Mouse (Mus musculus): ENCODE data around the gene Sap18. TPM values are rescaled to one million over a fixed set of nuclear protein-coding genes. Genes with fewer than 3 reads are reported as not detected.

The Sap18 gene
- total and polyA plus RNA-seq, 3 experiments: 50.1 to 373 (median 128) TPM

GRCm38 (mm10) chr14:57789759-57790158 is 8.2 kb upstream of the Sap18 start:
- Histone ChIP-seq H3K4me3 (ENCODE audit: low read depth, low read length) (no peak overlapping the region), H3K36me3 (replicated peaks) (no peaks in the 10 kb centered on the region), H3K4me1 (ENCODE audit: insufficient read depth, low read depth, low read length) (no peaks in the 10 kb centered on the region), H3K27me3 (ENCODE audit: insufficient read depth, low read length) (peaks cover 20% of the 10 kb centered on the region), H3K9me3 (replicated peaks) (no peaks in the 10 kb centered on the region)
- ATAC-seq (ENCODE audit: extremely low read depth, insufficient number of reproducible peaks, low FRiP score, poor library complexity, severe bottlenecking): no peak
- no peak for TF ChIP-seq GATA2 (IDR thresholded peaks at IDR 0.05; ENCODE audit: borderline replicate concordance, low read depth, low read length)
- TF ChIP-seq CTCF (IDR thresholded peaks at IDR 0.05; ENCODE audit: low read depth, low read length): no peak
- no peak for TF ChIP-seq GATA1 (IDR thresholded peaks at IDR 0.05; ENCODE audit: borderline replicate concordance, low read length)
- no peak for TF ChIP-seq TAL1 (conservative IDR thresholded peaks at IDR 0.05; ENCODE audit: low read depth, low read length)
- TF ChIP-seq POLR2AphosphoS5 (IDR thresholded peaks at IDR 0.05; ENCODE audit: insufficient replicate concordance, low read depth, low read length): no peak
- no peak for DNase-seq (ENCODE audit: low spot score)

GRCm38 (mm10) chr14:57791171-57791570 is 6.8 kb upstream of the Sap18 start:
- H3K4me3 ChIP-seq (ENCODE audit: low read depth, low read length): no peak overlapping the region
- ATAC-seq (ENCODE audit: extremely low read depth, insufficient number of reproducible peaks, low FRiP score, poor library complexity, severe bottlenecking) (no peak), DNase-seq (ENCODE audit: low spot score) (no peak)
- H3K4me1 ChIP-seq (ENCODE audit: insufficient read depth, low read depth, low read length): no peaks in the 10 kb centered on the region
- no peak for TF ChIP-seq POLR2AphosphoS5 (IDR thresholded peaks at IDR 0.05; ENCODE audit: insufficient replicate concordance, low read depth, low read length)
- TF ChIP-seq GATA2 (IDR thresholded peaks at IDR 0.05; ENCODE audit: borderline replicate concordance, low read depth, low read length): no peak
- TF ChIP-seq TAL1 (conservative IDR thresholded peaks at IDR 0.05; ENCODE audit: low read depth, low read length): no peak
- TF ChIP-seq GATA1 (IDR thresholded peaks at IDR 0.05; ENCODE audit: borderline replicate concordance, low read length): no peak
- no peak for TF ChIP-seq CTCF (IDR thresholded peaks at IDR 0.05; ENCODE audit: low read depth, low read length)
- H3K27me3 ChIP-seq (ENCODE audit: insufficient read depth, low read length): peaks cover 17% of the 10 kb centered on the region
- H3K36me3 ChIP-seq (replicated peaks): no peaks in the 10 kb centered on the region
- H3K9me3 ChIP-seq (replicated peaks): no peaks in the 10 kb centered on the region

- DNase-seq (ENCODE audit: low spot score) (no peak), ATAC-seq (ENCODE audit: extremely low read depth, insufficient number of reproducible peaks, low FRiP score, poor library complexity, severe bottlenecking) (no peak)
Measured at GRCm38 (mm10) chr14:57797551-57797950, 429 bp upstream of the Sap18 start.

GRCm38 (mm10) chr14:57803731-57804130 is 5.8 kb downstream of the Sap18 start:
- TF ChIP-seq POLR2AphosphoS5 (IDR thresholded peaks at IDR 0.05; ENCODE audit: insufficient replicate concordance, low read depth, low read length) (no peak), GATA2 (IDR thresholded peaks at IDR 0.05; ENCODE audit: borderline replicate concordance, low read depth, low read length) (no peak), TAL1 (conservative IDR thresholded peaks at IDR 0.05; ENCODE audit: low read depth, low read length) (no peak), CTCF (IDR thresholded peaks at IDR 0.05; ENCODE audit: low read depth, low read length) (no peak), GATA1 (IDR thresholded peaks at IDR 0.05; ENCODE audit: borderline replicate concordance, low read length) (no peak)
- no peaks in the 10 kb centered on the region for H3K9me3 ChIP-seq (replicated peaks)
- peaks cover 84% of the 10 kb centered on the region for H3K36me3 ChIP-seq (replicated peaks)
- ATAC-seq (ENCODE audit: extremely low read depth, insufficient number of reproducible peaks, low FRiP score, poor library complexity, severe bottlenecking): no peak
- DNase-seq (ENCODE audit: low spot score): no peak
- no peaks in the 10 kb centered on the region for H3K27me3 ChIP-seq (ENCODE audit: insufficient read depth, low read length)
- H3K4me1 ChIP-seq (ENCODE audit: insufficient read depth, low read depth, low read length): peaks cover 25% of the 10 kb centered on the region
- no peak overlapping the region for H3K4me3 ChIP-seq (ENCODE audit: low read depth, low read length)

More at GRCm38 (mm10) chr14:57797551-57797950, 429 bp upstream of the Sap18 start:
- Histone ChIP-seq H3K4me3 (ENCODE audit: low read depth, low read length) (peak overlapping the region; percentile 94), H3K4me1 (ENCODE audit: insufficient read depth, low read depth, low read length) (peaks cover 22% of the 10 kb centered on the region), H3K36me3 (replicated peaks) (peaks cover 25% of the 10 kb centered on the region), H3K27me3 (ENCODE audit: insufficient read depth, low read length) (peaks cover 6% of the 10 kb centered on the region; the same call in 1 of the 2 replicates), H3K9me3 (replicated peaks) (no peaks in the 10 kb centered on the region)
- TF ChIP-seq TAL1 (conservative IDR thresholded peaks at IDR 0.05; ENCODE audit: low read depth, low read length) (no peak), GATA2 (IDR thresholded peaks at IDR 0.05; ENCODE audit: borderline replicate concordance, low read depth, low read length) (no peak), POLR2AphosphoS5 (IDR thresholded peaks at IDR 0.05; ENCODE audit: insufficient replicate concordance, low read depth, low read length) (no peak), CTCF (IDR thresholded peaks at IDR 0.05; ENCODE audit: low read depth, low read length) (no peak), GATA1 (IDR thresholded peaks at IDR 0.05; ENCODE audit: borderline replicate concordance, low read length) (no peak)

- DNase-seq (ENCODE audit: low spot score): peak; percentile 24
- no peak overlapping the region for H3K4me3 ChIP-seq (ENCODE audit: low read depth, low read length)
- H3K36me3 ChIP-seq (replicated peaks): peaks cover 91% of the 10 kb centered on the region
- peaks cover 16% of the 10 kb centered on the region; the same call in 1 of the 2 replicates for H3K4me1 ChIP-seq (ENCODE audit: insufficient read depth, low read depth, low read length)
- H3K27me3 ChIP-seq (ENCODE audit: insufficient read depth, low read length): no peaks in the 10 kb centered on the region
- H3K9me3 ChIP-seq (replicated peaks): no peaks in the 10 kb centered on the region
- no peak for TF ChIP-seq CTCF (IDR thresholded peaks at IDR 0.05; ENCODE audit: low read depth, low read length)
- no peak for TF ChIP-seq POLR2AphosphoS5 (IDR thresholded peaks at IDR 0.05; ENCODE audit: insufficient replicate concordance, low read depth, low read length)
- TF ChIP-seq GATA1 (IDR thresholded peaks at IDR 0.05; ENCODE audit: borderline replicate concordance, low read length): no peak
- no peak for TF ChIP-seq TAL1 (conservative IDR thresholded peaks at IDR 0.05; ENCODE audit: low read depth, low read length)
- no peak for TF ChIP-seq GATA2 (IDR thresholded peaks at IDR 0.05; ENCODE audit: borderline replicate concordance, low read depth, low read length)
- ATAC-seq (ENCODE audit: extremely low read depth, insufficient number of reproducible peaks, low FRiP score, poor library complexity, severe bottlenecking): peak; percentile 64
Measured at GRCm38 (mm10) chr14:57808558-57808957, 10.6 kb downstream of the Sap18 start.

GRCm38 (mm10) chr14:57810886-57811285 is 12.9 kb downstream of the Sap18 start:
- TF ChIP-seq TAL1 (conservative IDR thresholded peaks at IDR 0.05; ENCODE audit: low read depth, low read length) (no peak), GATA2 (IDR thresholded peaks at IDR 0.05; ENCODE audit: borderline replicate concordance, low read depth, low read length) (no peak), CTCF (IDR thresholded peaks at IDR 0.05; ENCODE audit: low read depth, low read length) (no peak), GATA1 (IDR thresholded peaks at IDR 0.05; ENCODE audit: borderline replicate concordance, low read length) (no peak), POLR2AphosphoS5 (IDR thresholded peaks at IDR 0.05; ENCODE audit: insufficient replicate concordance, low read depth, low read length) (no peak)
- Histone ChIP-seq H3K4me1 (ENCODE audit: insufficient read depth, low read depth, low read length) (peaks cover 16% of the 10 kb centered on the region; the same call in 1 of the 2 replicates), H3K27me3 (ENCODE audit: insufficient read depth, low read length) (no peaks in the 10 kb centered on the region), H3K4me3 (ENCODE audit: low read depth, low read length) (no peak overlapping the region), H3K9me3 (replicated peaks) (no peaks in the 10 kb centered on the region), H3K36me3 (replicated peaks) (peaks cover 90% of the 10 kb centered on the region)
- DNase-seq (ENCODE audit: low spot score): no peak
- no peak for ATAC-seq (ENCODE audit: extremely low read depth, insufficient number of reproducible peaks, low FRiP score, poor library complexity, severe bottlenecking)
